Mouse (Mus musculus) left cerebral cortex, adult 11 months (tissue): ENCODE data around the gene Gm17720.

Experiments used
- DNase-seq: peaks from one replicate; pipeline ENCODE4 v3.0.0; 2022; ENCODE audit warnings: low spot score

The Gm17720 gene

DNA sequence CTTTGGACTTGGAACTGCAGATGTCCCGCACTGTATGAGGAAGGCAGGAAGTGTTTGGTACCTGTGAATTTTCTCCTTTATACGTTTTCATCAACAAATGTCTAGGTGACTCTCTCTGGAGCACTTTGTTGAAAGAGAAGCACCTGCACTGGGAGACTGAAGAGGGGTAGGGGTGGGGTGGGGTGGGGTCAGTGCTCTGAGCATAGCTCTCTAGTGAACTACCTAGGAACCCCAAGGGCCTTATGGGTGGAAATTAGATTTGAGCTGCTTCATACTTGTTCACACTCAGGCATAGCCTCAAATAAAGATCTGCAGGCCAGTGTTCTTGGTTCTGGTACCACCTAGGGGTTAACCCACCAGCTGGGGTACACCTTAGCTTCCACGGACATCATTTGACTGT, at the start of gene Gm17720:
Gene Gm17720, minus strand, starts transcription at position 101 of the 400 bp plus-strand sequence.
- DNase-seq, result no peak

DNA sequence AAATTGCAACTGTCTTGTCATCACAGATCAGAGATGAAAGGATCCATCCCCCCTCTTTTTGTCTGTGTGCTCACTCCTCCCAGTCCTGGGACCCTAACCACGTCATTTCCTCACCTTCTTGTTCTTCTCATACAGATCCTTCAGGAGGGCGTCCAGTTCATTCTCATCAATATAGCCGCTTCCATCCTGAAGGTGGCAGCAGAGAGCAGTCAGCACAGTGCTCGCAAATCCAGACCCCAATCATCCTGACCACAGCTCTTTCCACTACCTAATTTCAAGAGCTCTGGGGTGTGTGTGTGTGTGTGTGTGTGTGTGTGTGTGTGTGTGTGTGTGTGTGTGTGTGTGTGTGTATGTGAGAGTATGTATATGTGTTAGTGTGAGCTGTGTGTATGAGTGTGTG, 43.0 kb upstream of the Gm17720 start:
- DNase-seq, result no peak

DNA sequence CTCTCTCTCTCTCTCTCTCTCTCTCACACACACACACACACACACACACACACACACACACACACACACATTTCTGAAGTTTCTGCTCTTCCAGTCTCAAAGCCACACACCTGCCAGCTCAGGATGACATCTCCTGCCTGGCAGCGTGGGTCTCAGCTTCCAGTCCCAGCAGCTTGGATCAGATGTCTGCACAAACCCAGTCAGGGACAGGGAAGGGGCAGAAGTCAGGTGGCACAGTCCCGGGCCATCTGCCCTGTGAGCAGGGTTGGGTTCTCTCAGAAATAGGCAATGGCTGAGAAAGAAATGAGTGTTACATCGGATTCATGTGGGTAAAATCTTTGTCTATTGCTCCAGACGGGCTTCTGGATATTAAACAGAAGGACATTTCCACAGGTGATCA, 38.2 kb upstream of the Gm17720 start:
- no peak for DNase-seq

DNA sequence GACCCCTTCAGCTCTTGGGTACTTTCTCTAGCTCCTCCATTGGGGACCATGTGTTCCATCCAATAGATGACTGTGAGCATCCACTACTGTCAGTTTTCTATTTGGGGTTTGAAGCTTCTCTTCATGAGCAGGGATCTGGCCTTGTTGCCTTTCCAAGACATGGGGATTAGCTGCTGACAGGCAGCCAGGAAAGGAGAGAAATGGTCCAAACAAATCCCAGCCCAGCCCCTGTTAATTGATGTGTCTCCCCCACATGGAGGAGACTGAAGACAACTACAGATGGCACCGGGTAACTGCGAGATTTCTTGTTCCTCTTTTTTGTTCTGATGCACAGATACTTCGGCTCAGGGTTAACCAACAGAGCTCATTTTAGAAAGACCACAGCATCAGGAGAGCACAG, 37.6 kb upstream of the Gm17720 start:
- no peak for DNase-seq

DNA sequence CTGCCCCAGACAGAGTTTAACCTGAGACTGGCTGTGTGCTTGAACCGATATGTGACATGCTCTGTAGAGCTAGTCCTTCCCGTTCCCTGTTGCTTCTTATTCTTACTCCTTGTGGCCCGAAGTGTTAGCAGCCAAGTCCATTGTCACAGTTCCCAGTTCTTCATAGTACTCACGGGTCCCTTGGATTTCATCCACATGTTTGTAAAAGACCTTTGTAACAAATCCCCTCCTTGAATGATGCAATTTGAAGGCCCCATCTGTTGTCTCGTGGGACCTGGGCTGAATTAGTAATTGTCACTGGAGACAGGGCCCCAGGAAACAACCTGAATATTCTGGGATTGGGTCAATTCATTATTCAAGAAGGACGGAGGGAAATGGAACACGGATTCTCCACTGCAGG, 33.0 kb upstream of the Gm17720 start:
- DNase-seq, result no peak

DNA sequence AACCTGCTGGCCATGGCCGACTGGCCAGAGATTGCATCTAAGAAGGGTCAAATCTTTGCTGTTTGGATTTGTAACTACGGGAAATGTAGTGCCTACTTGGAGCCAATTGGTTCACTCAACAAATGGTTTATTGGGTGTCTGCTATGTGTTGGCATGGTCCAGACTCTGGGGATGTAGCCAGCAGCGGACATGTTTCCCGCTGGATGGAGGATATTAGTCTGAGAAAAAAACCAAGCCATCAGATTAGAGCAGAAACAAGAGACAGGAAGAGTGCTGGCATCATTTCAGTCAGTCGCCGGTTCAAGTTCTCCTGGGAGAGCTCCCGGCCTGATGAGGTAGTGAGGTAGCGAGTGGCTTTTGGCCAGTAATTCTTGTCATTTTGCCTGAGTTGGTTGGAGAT, 31.7 kb upstream of the Gm17720 start:
- no peak for DNase-seq

DNA sequence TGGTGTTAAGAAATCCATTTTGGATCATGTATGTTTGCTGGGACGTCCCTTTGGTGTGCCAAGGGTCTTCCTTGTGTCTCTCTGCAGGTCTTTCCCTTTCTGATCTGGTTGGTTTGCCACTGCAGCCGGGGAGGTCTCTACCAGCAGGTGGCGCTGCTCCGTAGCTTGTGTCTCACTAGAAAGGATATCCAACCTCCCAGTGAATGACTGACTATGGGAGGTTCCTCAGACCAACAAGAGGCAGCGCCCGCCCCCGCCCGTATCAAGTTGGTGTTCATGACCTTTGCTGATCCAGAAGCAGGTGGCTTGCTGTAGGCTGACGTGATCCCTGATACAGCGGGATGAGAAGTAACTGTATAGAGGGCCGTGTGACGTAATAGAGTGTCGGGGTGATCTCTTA, 28.0 kb upstream of the Gm17720 start:
- peak; percentile 58 for DNase-seq

DNA sequence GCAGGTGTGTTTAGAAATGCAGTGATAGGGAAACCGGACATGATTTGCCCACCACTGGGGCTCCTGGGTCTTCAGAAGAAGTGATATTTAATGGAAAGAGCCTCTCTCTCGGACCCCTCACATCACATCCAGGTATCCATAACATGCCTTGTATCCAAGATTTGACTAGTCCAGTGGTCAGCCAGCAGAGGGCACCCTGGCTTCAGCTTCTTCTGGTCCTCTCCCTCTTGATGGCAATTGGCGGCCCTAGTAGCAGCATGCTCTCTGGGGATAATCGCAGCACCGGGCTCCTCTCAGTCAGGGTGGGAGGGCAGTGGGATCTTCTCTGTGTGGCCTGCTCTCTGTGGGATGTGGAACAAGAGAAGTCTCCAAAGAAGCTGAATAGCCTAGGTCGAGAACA, 17.2 kb upstream of the Gm17720 start:
- DNase-seq, result peak; percentile 4

DNA sequence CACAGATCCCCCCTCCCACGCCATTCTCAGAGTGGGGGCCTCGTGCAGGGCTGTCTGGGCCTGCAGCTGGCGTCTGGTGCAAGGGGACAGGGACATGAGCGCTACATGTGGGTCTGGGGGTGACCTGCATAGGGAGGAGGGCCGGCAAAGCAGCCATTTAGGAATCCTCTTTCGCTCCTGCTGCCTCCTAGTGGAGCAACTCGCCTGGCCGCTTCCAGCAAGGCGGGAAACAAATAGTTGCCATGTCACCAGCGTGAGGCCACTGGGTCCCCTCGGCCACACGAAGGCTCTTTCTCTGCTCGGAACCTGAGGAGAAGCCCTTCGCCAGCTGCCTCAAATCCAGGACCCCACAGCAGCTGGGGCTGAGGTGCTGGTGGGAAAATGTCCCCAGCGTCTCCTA, 877 bp downstream of the Gm17720 start:
- DNase-seq, result no peak

DNA sequence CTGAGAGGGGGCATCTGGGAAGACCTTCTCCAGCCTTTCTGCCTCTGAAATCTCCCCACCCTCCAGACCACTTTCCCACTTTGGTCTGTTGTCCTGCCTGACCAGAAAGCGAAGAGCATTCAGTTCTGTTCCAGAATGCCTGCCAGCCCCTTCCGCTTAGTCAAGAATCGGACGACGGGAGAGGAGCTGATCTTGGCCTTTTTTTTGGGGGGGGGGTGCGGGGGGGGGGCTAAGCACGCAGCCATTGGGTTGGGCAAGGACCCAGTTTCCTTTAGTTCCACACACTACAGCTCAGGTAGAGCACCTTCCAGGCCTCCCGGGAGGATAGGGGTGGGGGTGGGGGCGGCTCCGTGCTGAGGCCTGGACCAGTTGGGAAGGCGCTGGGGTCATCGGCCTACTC, 1.6 kb downstream of the Gm17720 start, which contains the start of gene Gm21964:
Gene Gm21964, plus strand, starts transcription at position 301 of the 400 bp plus-strand sequence.
- DNase-seq, result no peak

DNA sequence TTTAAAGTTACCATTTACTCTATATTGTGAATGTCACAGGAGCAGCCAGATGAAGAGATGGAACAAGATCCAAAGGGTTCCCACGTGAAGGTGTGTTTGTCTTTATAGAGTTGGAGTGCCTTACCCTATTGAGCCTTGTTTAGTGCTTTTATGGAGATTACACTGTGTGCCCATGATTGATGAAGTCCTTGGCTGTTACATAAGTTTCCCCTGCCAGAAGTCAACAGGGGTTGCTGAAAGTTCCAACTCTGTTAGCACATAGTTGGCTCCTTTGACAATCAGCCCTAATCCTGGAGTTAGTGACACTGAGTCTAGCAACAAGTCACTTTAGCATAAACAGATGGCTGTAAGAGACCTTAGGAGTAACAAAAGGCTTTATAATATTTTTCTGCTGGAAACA, 10.7 kb downstream of the Gm17720 start:
- DNase-seq, result no peak

DNA sequence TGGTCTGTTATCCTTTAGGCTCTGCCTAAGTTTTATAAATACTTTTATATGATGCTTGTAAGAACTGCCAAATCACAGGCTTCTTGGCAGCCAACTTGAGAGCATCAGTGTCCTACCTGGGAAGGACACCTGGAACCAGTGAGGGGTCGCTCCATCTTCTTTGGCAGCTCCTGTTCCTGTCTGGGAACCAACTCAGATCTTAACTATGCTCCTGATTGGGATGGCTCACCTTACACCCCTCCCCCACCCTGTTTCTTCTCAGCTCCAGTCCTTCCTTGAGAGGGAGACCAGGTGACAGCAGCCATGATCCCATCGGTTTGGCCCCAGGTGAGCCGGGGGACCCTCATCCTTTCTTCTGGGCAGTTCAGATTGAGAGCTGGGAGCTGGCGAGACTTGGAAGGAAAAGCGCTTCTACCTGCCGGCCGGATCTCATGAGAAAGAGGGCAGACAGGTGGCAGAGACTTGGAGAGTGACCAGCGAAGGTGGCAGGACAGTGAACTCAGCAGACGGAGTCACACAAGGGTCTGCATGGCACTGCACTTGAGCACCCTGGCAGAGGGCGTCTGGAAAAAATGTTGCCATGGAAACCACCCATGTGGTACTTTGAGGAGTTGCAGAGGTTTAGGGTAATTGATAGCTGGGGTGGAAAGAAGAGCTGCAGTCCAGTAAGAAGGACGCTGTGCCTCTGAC, 20.0 kb downstream of the Gm17720 start:
- DNase-seq, result no peak

DNA sequence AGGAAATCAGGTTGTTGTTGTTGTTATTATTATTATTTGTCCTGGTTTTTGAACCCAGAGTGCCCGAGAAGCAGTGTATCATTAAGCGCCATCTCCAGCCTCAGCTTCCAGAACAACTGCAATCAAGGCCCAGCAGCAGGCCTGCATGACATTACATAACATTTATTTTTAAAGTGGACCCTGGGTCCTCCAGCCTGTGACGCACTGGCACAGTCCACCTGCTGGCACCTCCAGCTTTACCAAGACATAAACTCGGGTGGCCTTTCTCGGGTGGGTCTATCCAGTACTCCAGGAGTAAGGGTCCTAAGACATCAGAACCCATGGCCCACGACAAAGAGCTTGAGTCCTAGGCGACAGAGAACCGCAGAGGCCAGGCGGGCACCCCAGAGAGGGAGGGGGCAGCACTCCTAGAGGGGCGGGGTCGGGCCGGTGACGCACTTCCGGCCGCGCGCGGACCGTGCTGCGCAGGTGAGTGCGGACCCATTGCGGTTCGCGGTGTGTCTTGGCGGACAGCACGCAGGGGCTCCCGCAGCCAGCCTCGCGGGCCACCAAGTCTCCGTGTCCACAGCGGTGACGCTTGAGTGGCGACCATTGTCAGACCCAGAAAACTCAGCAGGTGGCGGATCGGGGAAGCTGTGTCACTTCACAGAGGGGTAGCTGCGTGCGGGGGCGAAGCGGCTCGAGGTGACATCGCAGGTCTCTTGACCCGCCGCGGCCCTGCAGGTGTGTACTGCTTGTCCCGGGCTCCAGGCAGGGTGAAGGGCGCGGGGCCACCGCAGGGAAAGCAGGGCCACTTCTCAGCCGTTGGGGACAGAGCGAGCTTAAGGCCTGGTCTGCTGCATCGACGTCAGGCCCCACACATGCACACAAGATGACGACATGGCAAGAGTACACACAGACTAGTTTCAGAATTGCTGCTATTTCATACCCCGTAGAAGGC, 23.0 kb downstream of the Gm17720 start, which contains the start of gene Zfp612:
Gene Zfp612, plus strand, starts transcription at position 465 of the 940 bp plus-strand sequence.
- peak; percentile 35 for DNase-seq

DNA sequence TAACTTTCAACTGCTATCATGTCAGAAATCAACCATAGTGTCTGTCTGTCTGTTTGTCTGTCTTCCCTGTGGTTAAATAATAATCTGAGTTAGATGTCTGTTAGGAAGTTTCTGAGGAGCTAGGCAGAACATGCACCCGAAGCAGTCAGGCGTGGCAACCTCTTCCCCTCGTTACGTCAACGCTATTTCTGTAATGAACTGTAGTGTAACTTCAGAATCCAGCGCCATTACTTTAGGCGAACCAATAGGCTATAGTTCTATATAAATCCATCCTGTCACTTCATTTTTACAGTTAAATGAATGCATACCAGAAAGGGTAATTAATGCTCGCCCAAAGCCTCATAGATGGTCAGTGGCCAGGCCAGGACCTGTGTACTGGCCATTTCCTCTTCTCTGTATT, 28.1 kb downstream of the Gm17720 start:
- DNase-seq, result no peak

DNA sequence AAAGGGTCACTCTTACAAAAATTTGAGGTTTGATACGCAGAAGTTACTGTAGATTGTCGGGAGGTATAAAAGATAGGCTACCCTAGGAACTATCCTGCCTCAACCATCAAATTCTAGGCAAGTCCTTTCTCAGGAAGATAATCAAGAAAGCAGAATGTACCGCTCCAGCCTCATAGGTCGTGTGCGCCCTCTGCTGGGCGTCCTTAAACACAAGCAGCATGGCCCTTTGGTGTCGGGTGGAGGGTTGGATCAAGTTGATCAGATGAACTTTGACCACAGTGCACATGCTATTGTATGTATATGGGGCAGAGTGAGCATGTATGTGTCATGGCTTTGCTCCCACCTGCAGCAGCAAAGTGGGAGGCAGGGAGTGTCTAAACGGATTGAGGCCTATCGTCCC, 31.0 kb downstream of the Gm17720 start:
- peak; percentile 36 for DNase-seq

DNA sequence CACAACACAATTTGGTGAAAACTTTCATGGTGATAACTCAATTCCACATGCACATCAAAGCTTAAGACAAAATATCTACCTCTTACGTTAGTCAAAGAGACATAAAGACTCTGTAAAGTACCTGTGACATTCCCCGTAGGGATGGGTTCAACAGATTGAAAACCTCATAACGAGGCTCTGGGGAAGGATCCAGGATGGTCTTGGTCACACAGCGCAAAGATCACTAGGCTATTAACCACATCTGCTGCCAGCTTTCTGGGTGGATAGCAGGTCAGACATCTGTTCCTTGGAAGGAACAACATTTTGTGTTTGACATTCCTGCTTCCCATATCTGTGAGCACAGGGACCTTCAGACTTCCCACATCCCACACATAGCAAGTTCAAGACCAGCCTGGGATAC, 32.8 kb downstream of the Gm17720 start:
- no peak for DNase-seq

DNA sequence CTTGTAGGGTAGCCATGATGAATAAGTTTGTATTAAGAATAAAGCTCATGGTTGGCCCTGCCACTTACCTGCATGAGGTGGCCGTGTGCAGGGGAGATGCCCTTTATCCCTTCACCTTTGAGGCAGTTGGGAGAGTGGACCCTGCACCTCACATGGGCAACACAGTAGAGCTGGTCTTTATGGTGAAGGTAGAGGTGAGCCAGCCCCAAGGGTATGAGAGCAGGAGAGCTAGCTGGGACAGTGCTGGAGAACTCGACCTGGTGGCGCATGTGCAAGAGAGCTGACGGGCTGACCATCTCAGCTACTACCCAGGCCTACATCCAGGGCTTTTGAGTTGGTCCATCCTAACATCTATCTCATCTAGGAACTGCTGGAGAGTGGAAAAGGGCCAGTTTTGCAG, 36.9 kb downstream of the Gm17720 start:
- DNase-seq, result no peak

DNA sequence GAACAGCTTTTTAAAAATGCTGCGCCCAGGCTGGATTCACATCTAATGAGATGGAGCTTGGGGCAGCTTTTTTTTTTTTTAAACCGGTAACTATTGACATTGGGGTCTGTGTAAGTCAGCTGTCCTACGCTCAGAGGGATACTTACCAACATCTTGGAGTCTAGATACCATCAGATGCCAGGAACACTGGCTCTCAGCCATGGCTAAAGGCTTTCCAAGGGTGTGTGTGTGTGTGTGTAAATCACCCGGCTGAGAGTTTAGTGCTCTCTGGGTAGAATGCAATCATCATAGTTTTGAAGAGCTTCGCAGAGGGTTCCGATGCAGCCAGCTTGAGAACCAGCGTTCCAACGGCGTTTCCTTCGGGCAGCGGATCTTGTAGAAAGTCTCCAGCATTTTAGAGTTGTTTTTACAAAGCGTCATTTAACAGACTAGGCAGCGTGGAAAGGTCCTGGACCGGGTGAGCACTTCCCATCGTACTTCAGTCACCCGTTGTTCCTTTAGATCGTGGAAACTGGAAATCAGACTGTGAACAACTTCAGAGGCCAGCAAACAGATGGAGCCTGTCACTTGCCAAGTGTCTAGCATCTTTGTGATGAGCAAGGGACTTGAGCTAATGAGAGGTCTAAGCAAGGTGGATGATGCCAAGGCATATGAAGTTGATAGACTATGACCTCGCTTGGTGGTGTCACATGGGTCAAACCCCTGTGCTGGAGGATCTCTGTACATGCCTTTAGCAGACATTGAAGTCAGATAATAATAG, 37.8 kb downstream of the Gm17720 start:
- DNase-seq, result no peak

DNA sequence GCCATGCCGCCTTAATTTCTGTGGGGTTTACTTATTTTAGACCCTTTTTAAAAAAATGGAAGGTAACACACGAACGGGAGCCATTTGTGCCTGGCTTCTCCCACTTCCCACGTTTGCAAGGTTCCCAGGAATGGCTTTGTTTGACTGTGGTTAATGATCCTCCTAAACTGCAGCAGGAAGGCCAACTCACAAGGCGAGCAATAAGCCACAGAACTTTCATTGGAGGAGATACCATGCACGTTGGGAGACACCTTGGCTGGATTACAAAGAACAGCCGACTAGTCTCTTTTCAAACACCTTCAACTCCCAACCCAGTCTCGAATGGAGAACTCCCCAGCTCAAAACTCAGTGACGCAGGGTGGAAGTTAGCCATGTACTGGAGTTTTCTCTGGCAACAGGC, 38.4 kb downstream of the Gm17720 start:
- no peak for DNase-seq

DNA sequence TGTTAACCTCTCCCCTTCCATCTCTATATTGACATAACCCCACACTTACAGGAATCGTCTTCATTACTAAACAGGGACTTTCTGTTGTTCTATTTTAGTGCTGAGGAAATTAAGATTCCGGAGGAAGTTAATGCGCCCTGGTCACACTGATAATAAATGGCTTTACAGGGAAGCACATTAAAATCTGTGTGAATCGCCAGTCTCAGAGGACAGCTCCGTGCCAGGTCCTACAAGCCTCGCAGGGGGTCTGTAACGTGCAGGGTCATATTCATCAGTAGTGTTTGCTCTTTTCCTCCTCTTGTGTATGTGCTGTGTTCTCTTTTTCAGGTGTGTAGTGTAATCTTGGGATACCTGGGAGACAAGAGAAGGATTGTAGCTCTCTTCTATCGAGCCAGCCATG, 44.3 kb downstream of the Gm17720 start:
- DNase-seq, result no peak

DNA sequence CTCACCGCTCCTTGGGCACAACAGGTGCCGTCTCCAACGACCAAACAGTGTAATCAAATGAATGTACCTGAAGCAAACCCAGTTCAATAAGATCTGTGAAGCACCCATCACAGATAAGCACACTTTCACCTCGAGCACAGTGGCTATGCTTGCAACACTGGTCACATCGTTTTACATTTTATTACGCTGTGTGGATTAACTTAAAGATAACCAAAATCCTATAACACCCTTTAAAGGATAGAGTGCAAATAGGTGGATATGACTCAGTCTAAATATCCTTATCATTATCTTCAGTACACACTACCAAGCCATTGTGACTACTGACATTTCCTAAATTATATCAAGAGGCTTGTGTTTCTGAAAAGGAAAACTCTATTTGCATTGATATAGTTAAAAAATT, 51.3 kb downstream of the Gm17720 start:
- DNase-seq, result no peak

DNA sequence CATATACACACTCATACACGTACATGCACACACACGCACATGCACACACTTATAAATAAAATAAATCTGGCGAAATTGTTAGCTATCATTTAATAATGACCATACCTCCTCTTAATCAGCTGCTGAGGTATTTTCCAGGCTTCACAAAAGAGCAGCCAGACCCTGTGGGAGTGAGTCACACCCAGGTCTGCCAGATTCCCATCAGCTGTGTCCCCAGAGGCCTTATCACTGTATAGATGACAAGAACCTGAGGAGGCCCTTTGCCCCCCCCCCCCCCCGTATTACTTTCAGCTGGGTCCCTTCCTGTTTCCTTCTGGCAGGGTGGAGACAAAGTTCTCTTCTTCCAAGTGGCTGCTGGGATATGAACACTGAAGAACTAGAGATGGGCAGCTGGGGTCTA, 62.0 kb downstream of the Gm17720 start:
- no peak for DNase-seq

DNA sequence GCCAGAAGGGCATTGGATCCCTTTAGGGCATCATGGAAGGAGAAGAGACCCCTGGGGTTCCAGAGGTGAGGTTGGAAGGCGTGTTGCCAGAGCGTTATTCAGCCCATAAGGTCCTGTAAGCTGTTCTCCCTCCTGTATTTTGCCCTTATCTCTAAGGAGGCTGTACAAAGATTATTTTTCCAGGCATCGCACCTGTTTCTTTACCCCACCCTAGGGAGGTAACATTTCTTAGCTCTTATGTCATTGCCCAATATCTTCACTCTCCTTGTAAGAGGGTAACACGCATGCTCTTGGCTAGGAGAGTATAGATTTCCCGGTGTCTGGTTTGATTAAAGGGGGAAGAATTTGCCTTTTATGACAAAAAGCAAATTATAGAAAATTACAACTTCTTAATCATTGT, 62.9 kb downstream of the Gm17720 start, which contains the start of gene Chst4:
Gene Chst4, minus strand, starts transcription at position 82 of the 400 bp plus-strand sequence.
- DNase-seq, result no peak
